Mouse (Mus musculus): ENCODE results near the gene Col8a2. TPM values are rescaled to one million over a fixed set of nuclear protein-coding genes. Genes with fewer than 3 reads are reported as not detected.

Col8a2 gene
- total RNA-seq, 2 experiments from 2014 or later = 5.7 to 5.9 TPM

GRCm38 (mm10) chr4:126301584-126302309 lies 15.2 kb downstream of the Col8a2 start:
- DNase-seq = no peak

- DNase-seq = no peak
Measured at GRCm38 (mm10) chr4:126303877-126304276, 17.3 kb downstream of the Col8a2 start.

- no peak for DNase-seq
Measured at GRCm38 (mm10) chr4:126305428-126305827, 18.8 kb downstream of the Col8a2 start.

- DNase-seq = no peak
Measured at GRCm38 (mm10) chr4:126306058-126306457, 19.5 kb downstream of the Col8a2 start.

GRCm38 (mm10) chr4:126306827-126307226 lies 20.2 kb downstream of the Col8a2 start:
- DNase-seq = no peak

- no peak for DNase-seq
Measured at GRCm38 (mm10) chr4:126309211-126309921, 22.8 kb downstream of the Col8a2 start.

- DNase-seq = peak; percentile 92
Measured at GRCm38 (mm10) chr4:126309922-126310309, 23.3 kb downstream of the Col8a2 start.

- no peak for DNase-seq
Measured at GRCm38 (mm10) chr4:126310344-126310743, 23.8 kb downstream of the Col8a2 start.

GRCm38 (mm10) chr4:126311566-126312200 lies 25.1 kb downstream of the Col8a2 start:
- DNase-seq = no peak

GRCm38 (mm10) chr4:126313202-126313601 lies 26.6 kb downstream of the Col8a2 start:
- DNase-seq = no peak

GRCm38 (mm10) chr4:126314393-126314792 lies 27.8 kb downstream of the Col8a2 start:
- no peak for DNase-seq

- no peak for DNase-seq
Measured at GRCm38 (mm10) chr4:126315931-126316330, 29.3 kb downstream of the Col8a2 start.

- no peak for DNase-seq
Measured at GRCm38 (mm10) chr4:126316443-126317040, 29.9 kb downstream of the Col8a2 start.

GRCm38 (mm10) chr4:126319806-126320205 lies 33.2 kb downstream of the Col8a2 start:
- no peak for DNase-seq

GRCm38 (mm10) chr4:126321111-126321853 lies 34.7 kb downstream of the Col8a2 start, which contains the start of gene Adprhl2:
Gene Adprhl2, minus strand, starts transcription at chr4:126321703.
- peak; percentile 100 for DNase-seq

- no peak for DNase-seq
Measured at GRCm38 (mm10) chr4:126321854-126322511, 35.4 kb downstream of the Col8a2 start.

- DNase-seq = no peak
Measured at GRCm38 (mm10) chr4:126322646-126323045, 36.1 kb downstream of the Col8a2 start.

- DNase-seq = no peak
Measured at GRCm38 (mm10) chr4:126324861-126325260, 38.3 kb downstream of the Col8a2 start.

- no peak for DNase-seq
Measured at GRCm38 (mm10) chr4:126325281-126325861, 38.8 kb downstream of the Col8a2 start, which contains the start of gene Tekt2. Gene Tekt2, minus strand, starts transcription at chr4:126325688.

- DNase-seq = no peak
Measured at GRCm38 (mm10) chr4:126326036-126326435, 39.4 kb downstream of the Col8a2 start.

- DNase-seq = no peak
Measured at GRCm38 (mm10) chr4:126330295-126330694, 43.7 kb downstream of the Col8a2 start.

All from gastrocnemius, postnatal 10 days (tissue).